Mouse (Mus musculus) adrenal gland, adult 8-10 months (tissue): ENCODE measurements around the gene Ccdc88c. TPM values are rescaled to one million over a fixed set of nuclear protein-coding genes. Genes with fewer than 3 reads are reported as not detected.
"Not testable (repeated sequence)": the region's sequence is repeated elsewhere in the genome, so short reads cannot be mapped to it uniquely, and the experiment has no call there.

ENCODE experiments used
- DNase-seq: peaks from one replicate; pipeline ENCODE4 v3.0.0; 2022
- total RNA-seq, 4 experiments: library from RNA; stranded (reverse); gene quantifications; 2 replicates each; pipeline ENCODE4 v1.2.4; 2022

The Ccdc88c gene
- total RNA-seq, 4 experiments from 2014 or later, result 1.4 to 4.0 (median 2.7) TPM

GRCm38 (mm10) chr12:101016412-101016928 is 12.4 kb downstream of the Ccdc88c start:
- DNase-seq, result no peak

- no peak for DNase-seq
Measured at GRCm38 (mm10) chr12:101015926-101016325, 12.9 kb downstream of the Ccdc88c start.

- no peak for DNase-seq
Measured at GRCm38 (mm10) chr12:101015165-101015560, 13.7 kb downstream of the Ccdc88c start.

- DNase-seq, result no peak
Measured at GRCm38 (mm10) chr12:101014549-101015164, 14.2 kb downstream of the Ccdc88c start.

GRCm38 (mm10) chr12:101013668-101014067 is 15.2 kb downstream of the Ccdc88c start:
- not testable (repeated sequence) for DNase-seq

- DNase-seq, result no peak
Measured at GRCm38 (mm10) chr12:101013078-101013665, 15.7 kb downstream of the Ccdc88c start.

GRCm38 (mm10) chr12:101012197-101013077 is 16.4 kb downstream of the Ccdc88c start:
- no peak for DNase-seq

GRCm38 (mm10) chr12:101011017-101011416 is 17.8 kb downstream of the Ccdc88c start:
- no peak for DNase-seq

- no peak for DNase-seq
Measured at GRCm38 (mm10) chr12:101010148-101010920, 18.5 kb downstream of the Ccdc88c start.

GRCm38 (mm10) chr12:101009225-101009624 is 19.6 kb downstream of the Ccdc88c start:
- DNase-seq, result no peak

GRCm38 (mm10) chr12:101008648-101009047 is 20.2 kb downstream of the Ccdc88c start:
- no peak for DNase-seq

GRCm38 (mm10) chr12:101007968-101008481 is 20.8 kb downstream of the Ccdc88c start:
- no peak for DNase-seq

- DNase-seq, result no peak
Measured at GRCm38 (mm10) chr12:101007427-101007826, 21.4 kb downstream of the Ccdc88c start.

- no peak for DNase-seq
Measured at GRCm38 (mm10) chr12:101005665-101006420, 23.0 kb downstream of the Ccdc88c start.

GRCm38 (mm10) chr12:101004982-101005381 is 23.9 kb downstream of the Ccdc88c start:
- DNase-seq, result no peak

GRCm38 (mm10) chr12:101002801-101003513 is 25.9 kb downstream of the Ccdc88c start:
- DNase-seq, result no peak

GRCm38 (mm10) chr12:100999061-100999954 is 29.5 kb downstream of the Ccdc88c start:
- DNase-seq, result no peak

GRCm38 (mm10) chr12:100998564-100998962 is 30.3 kb downstream of the Ccdc88c start:
- no peak for DNase-seq

GRCm38 (mm10) chr12:100997830-100998563 is 30.9 kb downstream of the Ccdc88c start:
- DNase-seq, result no peak
